Mouse (Mus musculus) neural tube, embryonic 12.5 days (tissue): ENCODE measurements at regions not wholly inside any gene's neighbourhood (a gene's known extent, or its start where the extent isn't known, plus 50 kb on each side); places are given as distances from the start of the nearest gene placed in this dataset.
A peak's percentile ranks its signal among the peaks of the same experiment; 100 is the strongest.
"Not testable (repeated sequence)": the region's sequence is repeated elsewhere in the genome, so short reads cannot be mapped to it uniquely, and the experiment has no call there.

Experiments used
- ATAC-seq: fragments of 200-750 bp; cut with Nextera tagmentation; 2 replicates; pipeline ENCODE4 v1.8.0; 2017; ENCODE audit warnings: low read depth, mild to moderate bottlenecking, moderate TSS enrichment, moderate library complexity; ENCODE audit not compliant: low FRiP score
- H3K27ac ChIP-seq: fragments of 300-500 bp; sonication (generic); 2 replicates; pipeline ENCODE4 v1.5.1; 2016
- H3K27me3 ChIP-seq: fragments of 300-500 bp; sonication (generic); replicated peaks from 2 replicates; pipeline ENCODE4 v1.6.1; 2016; ENCODE audit warnings: mild to moderate bottlenecking
- H3K36me3 ChIP-seq: fragments of 300-500 bp; sonication (generic); 2 replicates; pipeline ENCODE4 v1.6.1; 2016; ENCODE audit warnings: mild to moderate bottlenecking
- H3K4me1 ChIP-seq: fragments of 300-500 bp; sonication (generic); 2 replicates; pipeline ENCODE4 v1.6.1; 2016
- H3K4me2 ChIP-seq: fragments of 300-500 bp; sonication (generic); replicated peaks from 2 replicates; pipeline ENCODE4 v1.6.1; 2016; ENCODE audit warnings: mild to moderate bottlenecking
- H3K4me3 ChIP-seq: fragments of 300-500 bp; sonication (generic); 2 replicates; pipeline ENCODE4 v1.5.1; 2016
- H3K9ac ChIP-seq: fragments of 300-500 bp; sonication (generic); 2 replicates; pipeline ENCODE4 v1.6.1; 2016; ENCODE audit warnings: mild to moderate bottlenecking
- H3K9me3 ChIP-seq: fragments of 300-500 bp; sonication (generic); 2 replicates; pipeline ENCODE4 v1.6.1; 2016; ENCODE audit warnings: mild to moderate bottlenecking
- WGBS: fragments of 180-500 bp; shearing (Covaris S2); methylation state at CpG from one replicate; pipeline ENCODE4 v1.1.7; 2016; 5-methylcytosine and 5-hydroxymethylcytosine counted together

DNA sequence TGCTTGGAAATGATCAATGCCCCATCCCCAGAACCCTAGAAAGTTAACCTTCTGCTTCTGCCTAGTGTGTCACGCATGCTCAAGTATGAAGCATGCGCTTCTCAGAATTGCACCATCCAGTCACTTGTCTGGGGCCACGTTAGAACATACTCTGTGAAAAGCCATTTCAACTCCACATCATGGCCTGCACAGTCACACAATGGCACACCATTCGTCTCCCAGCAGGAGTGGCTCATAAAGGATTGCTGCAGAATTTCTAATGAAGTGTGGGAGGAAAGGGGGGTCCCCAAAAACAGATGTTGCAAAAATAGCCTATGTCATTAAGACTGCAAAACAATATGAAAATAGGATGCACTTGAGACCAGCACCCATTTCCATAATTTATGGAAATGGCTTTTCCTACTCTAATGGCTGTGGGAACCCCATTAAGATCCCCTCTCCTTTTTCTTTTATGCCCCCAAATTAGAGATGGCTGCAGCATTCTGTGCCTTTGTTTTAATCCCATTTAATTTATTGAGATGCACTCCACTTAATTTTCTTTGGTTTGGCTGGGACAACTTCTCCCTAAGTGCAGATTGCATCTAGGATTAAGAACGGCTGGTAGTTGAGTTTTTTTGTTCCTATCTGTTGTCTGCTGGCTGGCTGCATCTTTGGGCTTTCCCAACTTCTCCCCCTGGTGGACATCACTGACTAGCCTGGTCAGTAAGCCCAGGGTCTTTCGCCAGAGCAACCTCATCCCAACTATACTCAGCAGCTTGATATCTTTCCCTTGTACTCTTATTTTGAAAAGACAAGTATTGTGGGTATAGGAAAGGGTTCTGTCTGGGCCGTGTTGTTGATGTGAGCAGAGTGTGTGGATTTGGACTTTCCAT is 294.5 kb downstream of the Med10 start:
- Histone ChIP-seq H3K4me1 (peaks cover 15% of the 10 kb centered on the region), H3K9ac (no peak overlapping the region), H3K36me3 (no peaks in the 10 kb centered on the region), H3K4me2 (no peak overlapping the region), H3K9me3 (no peaks in the 10 kb centered on the region), H3K4me3 (no peak overlapping the region), H3K27ac (0 out of 2 replicates have a peak overlapping the region, but pooled peaks have one; percentile 4), H3K27me3 (no peaks in the 10 kb centered on the region)
- WGBS = 36% methylated on average over 7 of the region's 7 CpGs
- peak; percentile 83 for ATAC-seq

GRCm38 (mm10) chr13:70100091-70100490 is 297.9 kb downstream of the Med10 start:
- 86% methylated on average over 1 of the region's 1 CpGs for WGBS
- ATAC-seq = not testable (repeated sequence)

DNA sequence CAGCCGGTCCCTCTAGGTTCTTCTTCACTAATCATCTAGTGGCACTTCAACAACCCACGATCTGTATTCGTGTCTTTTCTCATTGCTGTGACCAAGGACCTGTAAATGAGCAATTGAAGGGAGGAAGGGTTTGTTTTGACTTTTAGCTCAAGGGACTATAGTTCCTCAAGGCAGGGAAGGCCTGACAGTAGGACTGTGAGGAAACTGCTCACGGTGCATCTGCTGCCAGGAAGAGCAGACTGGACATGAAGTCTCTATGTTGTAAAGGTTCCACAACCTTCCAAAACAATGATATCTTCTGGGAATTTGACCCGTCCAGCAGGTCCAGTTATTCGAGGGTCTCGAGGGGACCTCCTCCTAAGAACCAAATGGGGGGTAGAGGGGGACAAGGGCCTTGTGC is 300.8 kb downstream of the Med10 start:
- Histone ChIP-seq H3K9me3 (no peaks in the 10 kb centered on the region), H3K27ac (no peak overlapping the region)
- 86% methylated on average over 7 of the region's 7 CpGs for WGBS

More at GRCm38 (mm10) chr13:70100091-70100490, 297.9 kb downstream of the Med10 start:
- H3K9ac ChIP-seq, H3K4me3 ChIP-seq, H3K27ac ChIP-seq, H3K4me2 ChIP-seq, H3K4me1 ChIP-seq, H3K27me3 ChIP-seq, H3K36me3 ChIP-seq, H3K9me3 ChIP-seq: not testable (repeated sequence)

GRCm38 (mm10) chr13:70103491-70103890 is 301.3 kb downstream of the Med10 start:
- not testable (repeated sequence) for H3K27ac ChIP-seq

More for the DNA sequence above, 300.8 kb downstream of the Med10 start:
- no peaks in the 10 kb centered on the region for H3K4me1 ChIP-seq
- H3K27me3 ChIP-seq = no peaks in the 10 kb centered on the region
- H3K4me3 ChIP-seq = no peak overlapping the region
- H3K36me3 ChIP-seq = no peaks in the 10 kb centered on the region
- no peak for ATAC-seq
- no peak overlapping the region for H3K4me2 ChIP-seq
- H3K9ac ChIP-seq = no peak overlapping the region

DNA sequence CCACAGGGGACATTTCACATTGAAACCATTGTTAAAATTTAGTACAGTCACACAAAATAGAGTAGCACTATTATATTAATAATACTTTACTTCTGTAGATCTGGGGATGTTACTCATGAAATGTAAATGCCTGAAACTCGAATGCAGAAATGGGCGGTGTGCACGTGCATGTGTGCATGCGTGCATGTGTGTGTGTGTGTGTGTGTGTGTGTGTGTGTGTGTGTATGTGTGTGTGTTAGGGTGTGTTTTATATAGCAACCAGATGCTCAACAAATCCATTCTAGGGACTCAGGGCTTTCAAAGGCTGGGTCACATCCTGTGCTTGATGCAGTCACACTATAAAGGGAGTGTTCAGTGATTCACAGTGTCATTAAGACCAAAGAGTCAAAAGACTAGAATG is 301.7 kb downstream of the Med10 start:
- no peak for ATAC-seq
- Histone ChIP-seq H3K9me3 (no peaks in the 10 kb centered on the region), H3K27me3 (no peaks in the 10 kb centered on the region), H3K9ac (no peak overlapping the region), H3K27ac (no peak overlapping the region), H3K36me3 (no peaks in the 10 kb centered on the region), H3K4me1 (no peaks in the 10 kb centered on the region), H3K4me3 (no peak overlapping the region), H3K4me2 (no peak overlapping the region)
- WGBS = 95% methylated on average over 4 of the region's 4 CpGs

More at GRCm38 (mm10) chr13:70103491-70103890, 301.3 kb downstream of the Med10 start:
- not testable (repeated sequence) for H3K4me3 ChIP-seq, H3K36me3 ChIP-seq, H3K9ac ChIP-seq, H3K27me3 ChIP-seq, H3K9me3 ChIP-seq, H3K4me2 ChIP-seq, ATAC-seq, H3K4me1 ChIP-seq
- WGBS = 89% methylated on average over 10 of the region's 10 CpGs

DNA sequence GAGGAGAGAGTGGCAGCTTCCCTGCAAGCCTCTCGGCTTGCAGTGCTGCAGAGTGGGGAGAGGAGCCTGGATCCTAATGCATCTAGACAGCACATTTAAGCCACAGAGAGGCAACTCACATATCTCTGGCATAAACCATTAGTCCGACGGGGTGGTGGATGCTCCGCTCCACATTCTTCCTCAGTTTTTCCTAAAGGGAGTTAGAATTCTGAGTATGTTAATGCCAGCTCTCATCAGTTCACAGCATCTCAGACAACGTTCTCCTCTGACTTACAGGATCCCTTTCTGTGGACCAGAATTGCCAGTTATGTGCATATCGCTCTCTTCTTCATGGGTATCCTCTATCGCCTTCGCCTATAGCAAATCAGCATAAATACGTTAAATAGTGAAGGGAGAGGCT is 313.4 kb downstream of the Med10 start:
- 88% methylated on average over 9 of the region's 9 CpGs for WGBS
- Histone ChIP-seq H3K4me1 (no peaks in the 10 kb centered on the region), H3K36me3 (no peaks in the 10 kb centered on the region), H3K4me2 (no peak overlapping the region), H3K4me3 (no peak overlapping the region), H3K9me3 (no peaks in the 10 kb centered on the region), H3K9ac (no peak overlapping the region), H3K27me3 (no peaks in the 10 kb centered on the region), H3K27ac (no peak overlapping the region)
- no peak for ATAC-seq

GRCm38 (mm10) chr13:70124860-70125545 is 322.8 kb downstream of the Med10 start:
- H3K36me3 ChIP-seq = no peaks in the 10 kb centered on the region
- 25% methylated on average over 9 of the region's 9 CpGs for WGBS
- H3K27me3 ChIP-seq = no peaks in the 10 kb centered on the region
- H3K27ac ChIP-seq = no peak overlapping the region
- H3K9me3 ChIP-seq = no peaks in the 10 kb centered on the region
- H3K4me1 ChIP-seq = peaks cover 5% of the 10 kb centered on the region; the same call in 1 of the 2 replicates
- H3K9ac ChIP-seq = no peak overlapping the region
- H3K4me2 ChIP-seq = no peak overlapping the region
- no peak for ATAC-seq
- no peak overlapping the region for H3K4me3 ChIP-seq

DNA sequence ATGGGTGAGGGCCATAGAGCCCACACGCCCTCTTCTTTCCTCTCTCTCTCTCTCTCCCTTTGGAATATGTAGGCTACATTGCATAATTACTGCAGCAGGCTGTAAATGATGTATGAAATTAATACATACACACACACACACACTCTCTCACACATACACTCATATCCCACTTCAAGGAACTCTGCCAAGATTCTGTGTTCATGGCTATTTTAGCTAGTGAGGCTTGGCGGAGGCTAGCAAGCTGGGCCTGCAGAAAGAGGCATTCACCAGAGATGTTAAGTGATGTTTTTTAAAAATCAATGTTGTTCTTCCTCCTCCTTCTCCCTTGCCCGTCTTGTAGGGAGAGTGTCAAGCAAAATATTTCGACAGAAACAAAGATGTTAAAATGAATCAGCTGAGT is 325.1 kb downstream of the Med10 start:
- Histone ChIP-seq H3K4me2 (no peak overlapping the region), H3K4me1 (peaks cover 5% of the 10 kb centered on the region; the same call in 1 of the 2 replicates), H3K4me3 (no peak overlapping the region), H3K9ac (no peak overlapping the region), H3K27me3 (no peaks in the 10 kb centered on the region), H3K27ac (no peak overlapping the region), H3K9me3 (no peaks in the 10 kb centered on the region), H3K36me3 (no peaks in the 10 kb centered on the region)
- ATAC-seq = no peak
- 81% methylated on average over 4 of the region's 4 CpGs for WGBS

DNA sequence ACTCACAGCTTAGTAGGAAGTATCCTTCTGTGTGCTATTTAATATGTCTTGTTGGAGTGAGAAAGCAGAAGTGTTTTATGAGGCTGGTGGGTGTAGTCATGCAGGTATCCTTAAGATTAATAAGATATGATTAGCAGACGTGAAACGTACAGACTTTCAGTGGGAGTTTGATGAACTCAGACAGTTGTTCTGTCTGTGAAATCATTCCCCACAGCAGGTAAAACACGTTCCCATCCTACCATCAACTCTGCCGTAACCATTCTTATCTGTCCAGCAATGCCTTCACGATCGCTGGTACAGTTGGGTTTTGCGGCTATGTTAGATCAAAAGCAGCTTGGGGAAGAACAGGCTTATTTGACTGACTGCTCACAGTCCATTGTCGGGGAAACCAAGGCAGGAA is 332.3 kb downstream of the Med10 start:
- Histone ChIP-seq H3K27me3 (no peaks in the 10 kb centered on the region), H3K4me2 (no peak overlapping the region), H3K27ac (no peak overlapping the region), H3K4me1 (no peaks in the 10 kb centered on the region), H3K9ac (no peak overlapping the region), H3K4me3 (no peak overlapping the region), H3K36me3 (no peaks in the 10 kb centered on the region), H3K9me3 (no peaks in the 10 kb centered on the region)
- WGBS = 90% methylated on average over 8 of the region's 8 CpGs
- ATAC-seq = no peak

GRCm38 (mm10) chr13:70136209-70136608 is 334.0 kb downstream of the Med10 start:
- no peak overlapping the region for H3K4me3 ChIP-seq
- H3K9ac ChIP-seq = no peak overlapping the region
- no peak for ATAC-seq
- no peaks in the 10 kb centered on the region for H3K36me3 ChIP-seq
- H3K4me1 ChIP-seq = no peaks in the 10 kb centered on the region
- no peak overlapping the region for H3K4me2 ChIP-seq
- H3K27ac ChIP-seq = no peak overlapping the region
- no peaks in the 10 kb centered on the region for H3K9me3 ChIP-seq
- no peaks in the 10 kb centered on the region for H3K27me3 ChIP-seq
- WGBS = 78% methylated on average over 1 of the region's 1 CpGs

DNA sequence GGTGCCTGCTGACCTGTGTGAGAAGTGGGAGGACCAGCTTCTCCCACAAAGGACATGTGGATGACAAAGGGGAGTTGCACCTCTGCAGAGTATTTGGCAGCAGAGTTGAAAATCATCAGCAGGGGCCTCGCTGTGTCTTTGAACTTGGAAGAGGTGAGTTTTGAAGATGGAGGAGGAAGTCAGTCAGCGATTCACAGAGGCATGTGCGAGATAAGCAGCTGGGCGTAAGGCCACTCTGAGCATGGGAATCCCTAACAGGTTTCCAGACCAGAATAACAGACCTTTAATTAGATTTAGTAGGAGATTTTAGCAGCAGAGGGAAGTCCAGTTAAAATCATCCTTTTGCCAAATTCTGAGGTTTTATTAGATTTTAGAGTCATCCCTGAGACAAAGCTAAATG is 342.3 kb downstream of the Med10 start:
- Histone ChIP-seq H3K9me3 (no peaks in the 10 kb centered on the region), H3K4me3 (no peak overlapping the region), H3K9ac (no peak overlapping the region), H3K4me2 (no peak overlapping the region), H3K27ac (no peak overlapping the region), H3K27me3 (no peaks in the 10 kb centered on the region), H3K4me1 (peaks cover 6% of the 10 kb centered on the region), H3K36me3 (no peaks in the 10 kb centered on the region)
- no peak for ATAC-seq
- 95% methylated on average over 4 of the region's 4 CpGs for WGBS

DNA sequence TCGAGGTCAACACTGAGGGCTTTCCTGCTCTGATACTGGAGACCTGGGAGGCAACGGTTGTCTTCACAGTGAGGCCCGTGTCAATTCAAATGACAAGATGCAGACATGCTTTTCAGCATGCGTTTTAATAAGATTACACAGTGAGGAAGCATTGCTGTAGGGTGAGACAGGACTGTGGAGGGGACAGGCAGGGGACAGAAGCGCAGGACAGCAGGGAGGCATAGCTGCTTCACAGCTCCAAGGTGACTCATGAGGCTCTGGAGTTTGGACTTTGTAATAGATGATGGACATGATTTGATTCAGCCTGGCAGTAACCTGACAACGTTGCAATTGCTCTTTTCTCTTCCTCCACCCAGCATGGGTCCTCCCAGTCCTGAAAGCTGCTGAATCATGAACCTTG is 343.3 kb downstream of the Med10 start:
- H3K4me1 ChIP-seq = peaks cover 10% of the 10 kb centered on the region
- H3K36me3 ChIP-seq = no peaks in the 10 kb centered on the region
- H3K9ac ChIP-seq = no peak overlapping the region
- 72% methylated on average over 6 of the region's 6 CpGs for WGBS
- H3K27ac ChIP-seq = no peak overlapping the region
- no peak overlapping the region for H3K4me3 ChIP-seq
- no peaks in the 10 kb centered on the region for H3K9me3 ChIP-seq
- no peak for ATAC-seq
- H3K4me2 ChIP-seq = no peak overlapping the region
- H3K27me3 ChIP-seq = no peaks in the 10 kb centered on the region
